Mouse (Mus musculus) olfactory bulb, adult 2 months (tissue): ENCODE measurements at regions not wholly inside any gene's neighbourhood (a gene's known extent, or its start where the extent isn't known, plus 50 kb on each side); places are given as distances from the start of the nearest gene placed in this dataset.

Experiments used
- CTCF ChIP-seq: fragments of 200-500 bp; IDR thresholded peaks from 2 replicates; pipeline ENCODE4 v1.5.1; 2012; ENCODE audit warnings: low read depth, mild to moderate bottlenecking, low read length, moderate library complexity; ENCODE audit not compliant: insufficient read depth
- POLR2A ChIP-seq: fragments of 200-500 bp; IDR thresholded peaks from 2 replicates; pipeline ENCODE4 v1.6.1; 2012; ENCODE audit warnings: mild to moderate bottlenecking, low read depth, low read length, moderate library complexity; ENCODE audit not compliant: insufficient read depth

DNA sequence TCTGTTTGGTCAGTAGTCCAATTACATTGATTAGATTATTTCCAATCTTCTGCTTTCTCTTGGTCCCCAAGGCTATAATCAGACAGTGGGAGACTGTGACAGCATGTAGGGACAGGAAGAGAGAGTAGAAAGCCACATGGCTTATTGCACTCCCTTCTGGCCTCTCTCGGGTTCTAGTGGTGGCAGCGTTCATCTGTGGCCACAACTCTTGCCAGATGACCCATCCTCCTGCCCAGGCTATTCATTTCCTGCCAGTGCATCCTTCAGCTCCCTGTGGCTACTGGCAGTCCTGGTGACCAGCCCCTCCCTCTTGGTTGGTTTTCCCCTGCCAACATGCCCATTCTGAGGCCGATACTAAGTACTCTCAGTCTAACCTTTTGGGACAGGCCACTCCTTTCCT is 70.2 kb upstream of the Bmp2 start:
- TF ChIP-seq CTCF = no peak
- no peak for TF ChIP-seq POLR2A
